Mouse (Mus musculus) adipocyte (in vitro differentiated cells): ENCODE results near the gene Rnase10.
A peak's percentile ranks its signal among the peaks of the same experiment; 100 is the strongest.
"Not testable (repeated sequence)": the region's sequence is repeated elsewhere in the genome, so short reads cannot be mapped to it uniquely, and the experiment has no call there.

ENCODE experiments used
- DNase-seq: peaks from one replicate; pipeline ENCODE4 v3.0.0-alpha.2; 2016; ENCODE audit warnings: low spot score

Rnase10 gene

DNA sequence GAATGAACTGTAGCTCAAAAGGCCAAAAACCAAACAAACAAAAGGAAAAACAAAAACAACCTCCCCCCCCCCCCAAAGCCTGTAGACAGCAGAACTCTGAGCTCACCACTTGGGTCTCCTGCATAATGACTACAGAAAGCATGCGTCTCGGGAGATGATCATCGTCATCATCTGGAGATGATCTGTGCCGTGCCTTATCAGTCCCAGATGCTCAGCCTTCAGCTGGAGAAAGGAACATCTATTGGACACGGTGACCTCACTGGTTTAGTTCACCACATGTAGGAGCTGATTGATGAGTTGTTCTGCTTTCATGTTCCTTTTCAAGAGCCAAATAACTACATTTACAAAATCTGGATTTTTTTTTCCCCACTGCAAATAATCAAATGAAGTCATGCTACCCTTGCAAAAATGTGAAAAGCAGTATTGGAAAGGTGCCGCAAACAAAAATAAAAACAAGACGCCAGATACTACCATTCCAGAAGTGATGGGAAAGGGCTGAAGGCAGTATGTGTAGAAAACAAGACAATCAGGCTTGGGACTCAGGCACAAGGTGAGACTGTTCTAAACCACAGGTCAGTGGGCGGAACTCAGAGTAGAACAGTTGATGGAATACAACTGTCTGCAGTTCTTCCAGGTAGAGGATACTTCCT lies at the start of gene Rnase10:
Gene Rnase10 (plus strand): TSS at position 600 of the 650 bp plus-strand sequence.
- no peak for DNase-seq

DNA sequence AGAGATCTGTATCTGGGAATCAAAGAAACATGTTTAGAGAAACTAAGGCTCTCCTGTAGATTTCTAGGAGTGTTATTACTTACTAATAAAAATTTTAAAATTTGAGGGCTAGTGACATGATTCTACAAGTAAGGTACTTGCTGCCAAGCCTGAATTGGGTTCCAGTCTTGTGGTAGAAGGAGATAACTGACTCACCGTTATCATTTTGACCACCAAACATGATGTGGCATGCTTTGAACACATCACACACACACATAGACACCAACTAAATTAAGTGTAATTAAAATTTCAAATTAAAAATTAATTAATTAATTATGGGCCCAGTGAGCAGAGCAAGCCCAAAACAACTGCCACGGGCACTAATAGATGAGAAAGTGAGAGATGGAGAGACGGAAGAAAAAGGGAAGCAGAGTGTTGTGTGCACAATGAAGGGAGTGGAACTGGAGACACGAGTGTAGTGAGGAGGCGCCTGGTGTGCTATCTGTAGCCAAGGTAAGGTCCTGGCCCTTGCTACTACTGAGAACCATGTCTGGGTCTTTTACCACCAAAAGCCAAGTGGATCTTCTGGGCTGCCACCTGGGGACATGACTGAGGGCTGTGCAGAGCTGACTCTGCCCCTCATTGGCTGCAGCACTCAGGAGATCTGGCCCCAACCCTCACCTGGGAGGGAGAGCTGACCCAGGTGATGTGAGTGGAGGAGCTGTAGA lies 49.1 kb upstream of the Rnase10 start:
- DNase-seq, result not testable (repeated sequence)

- DNase-seq, result peak; percentile 55
These were observed 39.2 kb upstream of the Rnase10 start for GRCm38 (mm10) chr14:50968216-50968980.

DNA sequence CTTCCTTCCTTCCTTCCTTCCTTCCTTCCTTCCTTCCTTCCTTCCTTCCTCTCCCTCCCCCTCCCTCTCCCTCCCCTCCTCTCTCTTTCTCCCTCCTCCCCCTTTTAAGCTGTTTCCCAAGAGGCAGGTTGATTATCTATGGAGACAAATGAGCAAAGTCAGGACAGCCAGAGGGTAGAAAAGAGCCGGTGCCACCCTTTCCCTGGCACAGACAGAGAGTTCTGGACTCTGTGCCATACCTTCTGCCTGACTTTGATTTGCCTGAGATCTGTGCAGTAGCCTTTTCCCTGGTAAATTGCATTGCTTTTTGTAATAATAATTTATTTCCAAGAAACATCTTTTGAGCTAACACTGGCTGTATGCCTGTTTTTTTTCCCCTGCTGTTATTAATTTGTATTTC lies 38.5 kb upstream of the Rnase10 start:
- DNase-seq, result peak; percentile 22

DNA sequence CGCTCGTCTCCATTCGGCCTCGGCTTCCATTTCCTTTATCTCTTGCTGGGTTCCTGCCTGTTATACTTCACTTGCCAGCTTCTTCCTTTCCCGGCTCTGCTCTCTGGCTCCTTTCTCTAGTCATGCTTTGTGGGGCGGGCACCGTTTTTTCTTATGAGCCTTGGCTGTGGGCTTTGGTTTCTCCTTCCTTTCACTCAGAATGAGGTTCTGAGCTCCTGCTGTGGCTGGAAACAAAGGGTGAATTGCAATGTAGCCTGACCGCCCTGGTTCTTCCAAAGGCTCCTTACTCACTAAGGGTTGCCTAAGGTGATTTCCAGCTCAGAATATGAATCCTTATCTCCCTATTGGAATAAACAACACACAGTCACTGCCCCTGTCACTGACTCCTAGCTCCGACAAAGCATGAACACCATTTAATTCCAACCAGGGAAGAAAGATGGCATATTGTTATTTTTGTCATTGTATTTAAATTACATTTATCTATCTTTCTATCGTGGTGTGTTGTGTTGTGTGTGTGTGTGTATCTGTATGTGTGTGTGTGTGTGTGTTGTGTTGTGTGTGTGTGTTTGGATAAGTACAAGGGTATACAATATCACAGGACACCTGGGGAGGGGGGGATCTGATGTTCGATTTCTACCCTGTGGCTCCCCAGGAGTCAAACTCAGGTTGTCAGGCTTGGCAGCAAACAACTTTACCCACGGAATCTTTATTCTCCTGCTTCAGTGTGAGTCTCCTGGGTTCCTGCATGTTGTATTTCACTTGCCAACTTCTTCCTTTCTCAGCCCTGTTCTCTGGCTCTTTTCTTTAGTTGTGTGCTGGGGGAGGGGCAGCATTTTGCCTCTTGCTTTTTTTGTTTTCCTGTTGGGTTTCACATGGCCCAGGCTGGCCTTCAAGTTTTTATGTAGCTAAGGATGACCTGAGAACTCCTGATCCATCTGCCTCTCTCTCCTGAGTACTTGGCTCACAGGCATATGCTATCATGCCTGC lies 37.7 kb upstream of the Rnase10 start:
- DNase-seq, result peak; percentile 41

DNA sequence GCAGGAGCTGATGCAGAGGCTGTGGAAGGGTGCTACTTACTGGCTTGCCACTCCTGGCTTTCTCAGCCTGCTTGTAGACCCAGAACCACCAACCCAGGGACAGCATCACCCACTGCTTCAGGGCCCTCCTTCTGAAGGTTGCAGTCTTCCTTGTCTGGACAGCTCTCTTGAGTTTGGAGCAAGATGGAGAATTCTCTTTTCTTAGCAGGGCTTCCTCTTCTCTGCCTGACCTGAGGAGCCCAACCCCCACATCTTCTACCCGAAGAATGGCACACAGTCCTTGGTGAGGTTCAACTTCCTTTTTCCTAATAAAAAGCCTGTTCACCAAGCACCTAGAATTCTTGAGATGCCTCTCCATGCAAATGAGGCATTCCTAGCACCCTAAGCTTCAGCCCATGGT lies 36.7 kb upstream of the Rnase10 start:
- DNase-seq, result no peak

GRCm38 (mm10) chr14:50973054-50973453 lies 34.5 kb upstream of the Rnase10 start:
- peak; percentile 2 for DNase-seq

DNA sequence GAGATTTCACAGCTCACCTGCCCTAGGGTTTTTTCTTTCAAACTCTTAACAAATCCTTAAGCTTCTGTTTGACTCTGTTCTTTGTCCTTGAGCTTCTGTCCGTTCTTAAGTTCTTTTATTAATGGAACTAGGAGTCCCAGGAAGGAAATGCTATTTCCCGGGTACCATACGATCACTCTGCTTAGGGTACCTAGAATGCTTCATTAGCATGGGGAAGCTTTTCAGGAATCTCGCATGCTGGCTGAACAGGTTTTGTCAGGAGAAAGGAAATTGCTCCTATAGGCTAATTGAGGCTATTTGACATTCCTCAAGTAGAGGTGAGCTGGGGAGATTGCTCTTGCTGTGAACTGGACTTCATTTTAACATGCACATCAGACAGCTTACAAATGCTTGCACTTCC lies 33.9 kb upstream of the Rnase10 start:
- DNase-seq, result no peak

DNA sequence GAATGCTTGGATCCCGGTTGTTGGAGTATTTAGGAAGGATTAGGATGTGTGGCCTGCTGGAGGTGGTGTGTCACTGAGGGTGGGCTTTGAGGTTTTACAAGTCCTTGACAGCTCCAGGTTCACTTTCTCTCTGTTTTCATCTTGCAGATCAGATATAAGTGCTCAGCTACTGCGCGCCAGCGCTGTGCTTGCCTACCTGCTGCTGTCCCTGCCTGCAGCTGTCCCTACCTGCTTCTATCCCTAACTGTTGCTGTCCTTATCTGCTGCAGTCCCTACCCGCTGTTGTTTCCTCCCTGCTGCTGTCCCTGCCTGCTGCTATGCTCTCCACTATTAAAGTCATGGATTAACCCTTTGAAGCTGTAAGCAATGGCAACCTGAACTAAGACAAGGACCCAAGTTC lies 32.5 kb upstream of the Rnase10 start:
- DNase-seq, result no peak

DNA sequence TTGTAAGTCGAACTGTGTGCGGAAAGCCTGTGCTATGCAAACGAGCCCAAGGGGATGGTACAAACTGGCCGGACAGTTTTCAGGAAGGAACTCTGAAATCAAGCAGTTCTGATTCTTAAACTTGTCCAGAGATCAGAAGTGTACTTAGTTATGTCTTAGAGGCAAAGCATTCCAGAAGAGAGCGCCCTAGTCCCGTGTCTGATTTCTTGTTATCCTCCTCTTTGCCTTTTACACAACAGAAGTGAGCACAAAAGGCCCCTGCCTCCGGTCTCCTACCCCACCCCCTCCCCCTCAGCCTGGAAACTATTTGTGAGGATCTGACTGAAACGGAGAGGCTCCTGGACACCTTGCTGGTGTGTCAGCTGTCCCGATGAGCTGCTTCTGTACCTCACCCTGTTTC lies 30.9 kb upstream of the Rnase10 start:
- DNase-seq, result no peak

- DNase-seq, result not testable (repeated sequence)
These were observed 29.1 kb upstream of the Rnase10 start for GRCm38 (mm10) chr14:50978451-50978850.

- no peak for DNase-seq
These were observed 27.9 kb upstream of the Rnase10 start for GRCm38 (mm10) chr14:50979631-50980030.

- DNase-seq, result peak; percentile 1
These were observed 26.3 kb upstream of the Rnase10 start for GRCm38 (mm10) chr14:50981207-50981606.

GRCm38 (mm10) chr14:50981837-50982236 lies 25.7 kb upstream of the Rnase10 start:
- DNase-seq, result peak; percentile 1

DNA sequence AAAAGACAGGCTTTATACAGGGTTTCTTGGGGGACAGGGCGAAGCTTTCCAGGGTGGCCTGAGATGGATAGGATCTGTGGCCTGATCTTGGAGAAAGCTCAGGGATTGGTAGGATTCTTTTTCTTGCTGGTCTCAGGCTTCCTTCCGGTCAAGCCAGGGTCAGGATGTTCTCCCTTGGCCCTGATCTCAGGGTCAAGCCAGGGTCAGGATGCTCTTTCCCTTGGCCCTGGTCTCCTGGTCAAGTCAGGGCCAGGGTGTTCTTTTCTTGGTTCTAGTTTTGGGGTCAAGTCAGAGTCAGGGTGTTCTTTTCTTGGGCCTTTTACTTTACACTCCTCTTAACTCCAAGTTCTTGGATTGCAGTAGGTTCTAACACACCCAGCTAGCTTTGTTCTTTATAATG lies 19.9 kb upstream of the Rnase10 start:
- no peak for DNase-seq

DNA sequence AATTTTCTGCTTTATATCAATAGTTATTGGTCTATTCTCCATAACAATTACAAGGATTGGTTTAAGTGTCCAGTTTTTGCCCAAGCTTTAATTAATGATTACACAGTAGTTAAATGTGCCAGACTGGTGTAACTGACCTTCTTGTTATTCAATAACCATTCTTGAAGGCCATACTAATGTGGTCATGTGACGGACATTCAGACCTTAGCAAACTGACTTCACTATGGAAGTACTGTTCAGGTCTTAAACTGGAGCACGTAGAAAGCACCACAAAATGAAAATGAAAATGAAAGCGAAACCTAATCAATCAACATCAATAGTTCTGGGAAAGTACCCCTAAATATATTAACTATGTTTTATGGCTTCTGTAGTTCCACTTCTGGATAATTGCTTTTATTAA lies 16.5 kb upstream of the Rnase10 start:
- DNase-seq, result no peak

DNA sequence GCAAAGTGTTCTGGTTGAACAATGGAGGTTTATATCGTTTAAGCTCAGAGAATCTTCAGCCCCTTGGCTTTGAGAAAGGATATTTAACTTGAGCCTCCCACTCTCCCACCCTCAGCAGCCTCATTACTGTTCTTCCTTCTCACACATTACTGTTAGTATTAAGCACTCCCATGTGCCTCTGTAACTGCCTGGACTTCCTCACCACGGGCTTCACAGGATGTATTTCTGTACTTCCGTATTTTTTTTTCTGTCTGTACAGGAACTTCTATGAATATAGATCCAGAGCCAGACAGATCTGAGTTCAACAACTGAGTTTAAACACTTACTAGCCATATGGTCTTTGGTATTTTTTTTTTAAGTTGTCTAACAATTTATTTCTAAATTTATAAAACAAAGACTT lies 10.5 kb upstream of the Rnase10 start:
- no peak for DNase-seq

DNA sequence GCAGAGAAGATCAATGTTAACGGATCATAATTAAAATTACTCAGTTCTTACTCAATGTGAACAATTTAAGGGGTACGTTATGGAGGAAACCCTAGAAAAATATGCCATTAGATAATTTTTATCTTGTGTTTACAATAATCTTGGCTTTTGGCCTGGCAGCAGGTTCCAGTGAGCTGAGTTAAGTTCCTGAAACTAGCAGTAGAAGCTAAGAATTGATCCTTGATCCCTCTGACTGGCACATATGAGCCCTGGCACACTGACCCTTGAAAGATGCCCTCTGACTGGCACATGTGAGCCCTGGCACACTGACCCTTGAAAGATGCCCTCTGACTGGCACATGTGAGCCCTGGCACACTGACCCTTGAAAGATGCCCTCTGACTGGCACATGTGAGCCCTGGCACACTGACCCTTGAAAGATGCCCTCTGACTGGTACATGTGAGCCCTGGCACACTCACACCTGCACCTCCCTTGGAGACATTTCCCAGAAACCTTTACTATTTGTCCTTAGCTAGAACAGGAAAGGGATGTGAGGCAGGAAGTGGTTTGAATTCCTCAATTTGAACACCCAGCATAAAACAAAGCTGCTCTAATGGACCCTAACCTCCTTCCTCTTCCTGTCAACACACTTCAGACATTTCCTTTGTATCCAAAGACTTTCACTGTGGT lies 9.4 kb upstream of the Rnase10 start:
- no peak for DNase-seq

DNA sequence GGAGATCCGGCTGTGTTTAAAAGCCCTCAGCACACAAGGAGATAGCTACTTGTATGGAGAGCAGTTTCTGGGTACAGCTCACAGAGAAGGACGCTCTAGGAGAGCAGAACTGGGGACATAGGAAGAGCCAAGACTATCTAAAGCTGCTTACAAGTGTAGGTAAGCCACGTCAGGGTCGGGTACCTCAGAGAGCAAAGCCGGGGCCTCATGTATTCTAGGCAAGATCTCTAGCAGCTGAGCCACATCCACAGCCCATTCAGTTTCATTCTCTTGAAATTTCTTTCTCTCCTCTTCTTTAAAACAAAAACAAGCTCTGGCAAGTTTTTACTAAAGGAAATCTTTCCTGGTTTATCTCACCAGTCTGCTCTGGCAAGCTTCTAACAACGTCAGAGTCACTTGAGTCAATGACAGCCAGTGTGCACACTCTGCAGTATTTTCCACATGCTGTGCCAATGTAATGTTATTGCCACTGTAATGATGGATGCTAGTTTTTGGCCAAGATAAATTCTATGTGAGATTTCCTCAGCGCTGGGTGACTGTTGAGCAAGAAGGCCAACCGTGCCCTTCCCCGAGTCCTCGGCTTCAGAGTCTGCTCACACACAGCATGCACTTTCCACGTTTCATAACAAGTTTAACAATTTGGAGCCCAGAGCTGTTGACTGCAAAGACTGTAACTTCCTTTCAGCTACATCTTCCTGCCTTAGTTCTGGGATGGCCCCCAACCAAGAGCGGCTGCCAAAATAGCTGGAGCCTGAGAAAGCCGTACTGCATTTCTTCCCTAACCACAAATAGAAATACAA lies 563 bp downstream of the Rnase10 start:
- DNase-seq, result peak; percentile 98

GRCm38 (mm10) chr14:51008781-51009180 lies 1.2 kb downstream of the Rnase10 start:
- no peak for DNase-seq
